Mouse (Mus musculus): ENCODE measurements around the gene Ube2f. TPM values are rescaled to one million over a fixed set of nuclear protein-coding genes. Genes with fewer than 3 reads are reported as not detected.
A peak's percentile ranks its signal among the peaks of the same experiment; 100 is the strongest.

The Ube2f gene
- polyA plus RNA-seq, 1 experiment from 2014 or later, result 66.9 TPM

GRCm38 (mm10) chr1:91297799-91298744 lies 48.0 kb downstream of the Ube2f start, which contains the start of gene Scly:
Gene Scly, plus strand, starts transcription at chr1:91298338.
- peak within 1 kb of the TSS; percentile 81 for H3K4me3 ChIP-seq (replicated peaks)
- no peaks in the 10 kb centered on the region for H3K27me3 ChIP-seq
- H3K36me3 ChIP-seq (replicated peaks), result peaks cover 19% of the 10 kb centered on the region
- under 1% methylated on average over 65 of the region's 65 CpGs for WGBS (ENCODE audit: insufficient replicate concordance)
- no peaks in the 10 kb centered on the region for H3K9me3 ChIP-seq (replicated peaks)
- H3K4me2 ChIP-seq, result peak within 1 kb of the TSS; percentile 95
- H3K4me1 ChIP-seq (replicated peaks), result peaks cover 44% of the 10 kb centered on the region
- peak within 1 kb of the TSS; percentile 82 for H3K9ac ChIP-seq
- peak within 1 kb of the TSS; percentile 78 for H3K27ac ChIP-seq (replicated peaks)
- peak; percentile 99 for ATAC-seq (ENCODE audit: insufficient read depth)

GRCm38 (mm10) chr1:91299026-91299706 lies 49.1 kb downstream of the Ube2f start:
- Histone ChIP-seq H3K4me2 (peak overlapping the region; percentile 95), H3K27me3 (no peaks in the 10 kb centered on the region), H3K4me1 (replicated peaks) (peaks cover 44% of the 10 kb centered on the region), H3K9me3 (replicated peaks) (no peaks in the 10 kb centered on the region), H3K9ac (peak overlapping the region; percentile 82), H3K27ac (replicated peaks) (peak overlapping the region; percentile 64), H3K4me3 (replicated peaks) (peak overlapping the region; percentile 81), H3K36me3 (replicated peaks) (peaks cover 29% of the 10 kb centered on the region)
- no peak for ATAC-seq (ENCODE audit: insufficient read depth)
- WGBS (ENCODE audit: insufficient replicate concordance), result 56% methylated on average over 13 of the region's 13 CpGs

GRCm38 (mm10) chr1:91299707-91300426 lies 49.8 kb downstream of the Ube2f start:
- peak overlapping the region; percentile 82; the same call in 1 of the 2 replicates for H3K9ac ChIP-seq
- H3K27ac ChIP-seq (replicated peaks), result peak overlapping the region; percentile 64
- H3K4me1 ChIP-seq (replicated peaks), result peaks cover 44% of the 10 kb centered on the region
- H3K36me3 ChIP-seq (replicated peaks), result peaks cover 36% of the 10 kb centered on the region
- H3K4me3 ChIP-seq (replicated peaks), result peak overlapping the region; percentile 81
- 70% methylated on average over 5 of the region's 5 CpGs for WGBS (ENCODE audit: insufficient replicate concordance)
- peak overlapping the region; percentile 95 for H3K4me2 ChIP-seq
- ATAC-seq (ENCODE audit: insufficient read depth), result no peak
- no peaks in the 10 kb centered on the region for H3K27me3 ChIP-seq
- H3K9me3 ChIP-seq (replicated peaks), result no peaks in the 10 kb centered on the region

- H3K27ac ChIP-seq (replicated peaks), result peak overlapping the region; percentile 63
- H3K9ac ChIP-seq, result no peak overlapping the region
- H3K4me2 ChIP-seq, result peak overlapping the region; percentile 35
These were observed 51.3 kb downstream of the Ube2f start for GRCm38 (mm10) chr1:91301206-91301920.

GRCm38 (mm10) chr1:91302021-91302420 lies 51.9 kb downstream of the Ube2f start:
- peak overlapping the region; percentile 63 for H3K27ac ChIP-seq (replicated peaks)
- peaks cover 44% of the 10 kb centered on the region for H3K4me1 ChIP-seq (replicated peaks)
- H3K9ac ChIP-seq, result no peak overlapping the region
- ATAC-seq (ENCODE audit: insufficient read depth), result no peak
- no peaks in the 10 kb centered on the region for H3K27me3 ChIP-seq
- peaks cover 57% of the 10 kb centered on the region for H3K36me3 ChIP-seq (replicated peaks)
- peak overlapping the region; percentile 35; the same call in 1 of the 2 replicates for H3K4me2 ChIP-seq
- H3K9me3 ChIP-seq (replicated peaks), result no peaks in the 10 kb centered on the region
- WGBS (ENCODE audit: insufficient replicate concordance), result 74% methylated on average over 3 of the region's 3 CpGs
- H3K4me3 ChIP-seq (replicated peaks), result no peak overlapping the region

More at GRCm38 (mm10) chr1:91301206-91301920, 51.3 kb downstream of the Ube2f start:
- peaks cover 44% of the 10 kb centered on the region for H3K4me1 ChIP-seq (replicated peaks)
- WGBS (ENCODE audit: insufficient replicate concordance), result 55% methylated on average over 3 of the region's 3 CpGs
- H3K36me3 ChIP-seq (replicated peaks), result peaks cover 51% of the 10 kb centered on the region
- H3K9me3 ChIP-seq (replicated peaks), result no peaks in the 10 kb centered on the region
- no peak for ATAC-seq (ENCODE audit: insufficient read depth)
- no peaks in the 10 kb centered on the region for H3K27me3 ChIP-seq
- no peak overlapping the region for H3K4me3 ChIP-seq (replicated peaks)

- H3K27ac ChIP-seq (replicated peaks), result no peak overlapping the region
- no peaks in the 10 kb centered on the region for H3K27me3 ChIP-seq
- H3K4me3 ChIP-seq (replicated peaks), result no peak overlapping the region
- no peaks in the 10 kb centered on the region for H3K9me3 ChIP-seq (replicated peaks)
- ATAC-seq (ENCODE audit: insufficient read depth), result no peak
- peaks cover 29% of the 10 kb centered on the region for H3K4me1 ChIP-seq (replicated peaks)
- 83% methylated on average over 4 of the region's 4 CpGs for WGBS (ENCODE audit: insufficient replicate concordance)
- H3K9ac ChIP-seq, result no peak overlapping the region
- no peak overlapping the region for H3K4me2 ChIP-seq
- H3K36me3 ChIP-seq (replicated peaks), result peaks cover 83% of the 10 kb centered on the region
These were observed 54.5 kb downstream of the Ube2f start for GRCm38 (mm10) chr1:91304621-91305020.

- Histone ChIP-seq H3K9me3 (replicated peaks) (no peaks in the 10 kb centered on the region), H3K9ac (no peak overlapping the region), H3K4me1 (replicated peaks) (no peaks in the 10 kb centered on the region), H3K27me3 (no peaks in the 10 kb centered on the region), H3K4me2 (no peak overlapping the region), H3K36me3 (replicated peaks) (peaks cover 94% of the 10 kb centered on the region), H3K4me3 (replicated peaks) (no peak overlapping the region), H3K27ac (replicated peaks) (no peak overlapping the region)
- 83% methylated on average over 13 of the region's 13 CpGs for WGBS (ENCODE audit: insufficient replicate concordance)
- peak; percentile 49 for ATAC-seq (ENCODE audit: insufficient read depth)
These were observed 59.4 kb downstream of the Ube2f start for GRCm38 (mm10) chr1:91309366-91310085.

- Histone ChIP-seq H3K27me3 (no peaks in the 10 kb centered on the region), H3K36me3 (replicated peaks) (peaks cover 87% of the 10 kb centered on the region), H3K9me3 (replicated peaks) (no peaks in the 10 kb centered on the region), H3K4me1 (replicated peaks) (no peaks in the 10 kb centered on the region), H3K27ac (replicated peaks) (no peak overlapping the region), H3K4me3 (replicated peaks) (no peak overlapping the region), H3K9ac (no peak overlapping the region), H3K4me2 (no peak overlapping the region)
- 89% methylated on average over 4 of the region's 4 CpGs for WGBS (ENCODE audit: insufficient replicate concordance)
- ATAC-seq (ENCODE audit: insufficient read depth), result no peak
These were observed 62.2 kb downstream of the Ube2f start for GRCm38 (mm10) chr1:91312273-91312672.

- H3K9me3 ChIP-seq (replicated peaks), result no peaks in the 10 kb centered on the region
- H3K4me1 ChIP-seq (replicated peaks), result no peaks in the 10 kb centered on the region
- H3K4me3 ChIP-seq (replicated peaks), result no peak overlapping the region
- H3K9ac ChIP-seq, result no peak overlapping the region
- H3K36me3 ChIP-seq (replicated peaks), result peaks cover 79% of the 10 kb centered on the region
- H3K27me3 ChIP-seq, result no peaks in the 10 kb centered on the region
- no peak overlapping the region for H3K4me2 ChIP-seq
- 68% methylated on average over 5 of the region's 5 CpGs for WGBS (ENCODE audit: insufficient replicate concordance)
- no peak overlapping the region for H3K27ac ChIP-seq (replicated peaks)
- ATAC-seq (ENCODE audit: insufficient read depth), result no peak
These were observed 63.1 kb downstream of the Ube2f start for GRCm38 (mm10) chr1:91313251-91313650.

GRCm38 (mm10) chr1:91317656-91318055 lies 67.6 kb downstream of the Ube2f start:
- peaks cover 10% of the 10 kb centered on the region for H3K4me1 ChIP-seq (replicated peaks)
- WGBS (ENCODE audit: insufficient replicate concordance), result 77% methylated on average over 6 of the region's 6 CpGs
- no peak overlapping the region for H3K27ac ChIP-seq (replicated peaks)
- no peak overlapping the region for H3K9ac ChIP-seq
- ATAC-seq (ENCODE audit: insufficient read depth), result no peak
- H3K4me3 ChIP-seq (replicated peaks), result no peak overlapping the region
- no peaks in the 10 kb centered on the region for H3K9me3 ChIP-seq (replicated peaks)
- H3K36me3 ChIP-seq (replicated peaks), result peaks cover 36% of the 10 kb centered on the region
- H3K27me3 ChIP-seq, result no peaks in the 10 kb centered on the region
- H3K4me2 ChIP-seq, result no peak overlapping the region
